Mouse (Mus musculus): ENCODE measurements around the gene Obox6. TPM values are rescaled to one million over a fixed set of nuclear protein-coding genes. Genes with fewer than 3 reads are reported as not detected.

Obox6 gene
- polyA plus RNA-seq, 1 experiment from 2014 or later: not detected

Other genes starting within 250 kb of the Obox6 start
- gene Obox3, start 199.8 kb downstream of the Obox6 start, polyA plus RNA-seq (2014; fragmentation: Nextera tagmentation; extraction: Ambion mirVana): not detected in 2 replicates
- not detected in 2 replicates for gene Obox5, start 89.5 kb downstream of the Obox6 start, polyA plus RNA-seq (2014; fragmentation: Nextera tagmentation; extraction: Ambion mirVana)
- gene Crx, start 40.3 kb upstream of the Obox6 start, polyA plus RNA-seq (2014; fragmentation: Nextera tagmentation; extraction: Ambion mirVana): 0.10 TPM in 1 of 2 replicates, not detected in the other
- not detected in 2 replicates for gene Crxos, start 42.9 kb upstream of the Obox6 start, polyA plus RNA-seq (2014; fragmentation: Nextera tagmentation; extraction: Ambion mirVana)
- gene Selenow, start 82.7 kb upstream of the Obox6 start, polyA plus RNA-seq (2014; fragmentation: Nextera tagmentation; extraction: Ambion mirVana): 981 and 984 TPM in 2 replicates
- gene Nop53, start 106.4 kb upstream of the Obox6 start, polyA plus RNA-seq (2014; fragmentation: Nextera tagmentation; extraction: Ambion mirVana): 190 and 194 TPM in 2 replicates
- gene Ehd2, start 127.9 kb upstream of the Obox6 start, polyA plus RNA-seq (2014; fragmentation: Nextera tagmentation; extraction: Ambion mirVana): 10.2 and 10.6 TPM in 2 replicates
- gene Bicra, start 208.2 kb upstream of the Obox6 start, polyA plus RNA-seq (2014; fragmentation: Nextera tagmentation; extraction: Ambion mirVana): 4.2 and 5.9 TPM in 2 replicates
- gene Zfp541, start 222.1 kb upstream of the Obox6 start, polyA plus RNA-seq (2014; fragmentation: Nextera tagmentation; extraction: Ambion mirVana): not detected in 2 replicates

Measured in embryonic facial prominence, embryonic 11.5 days (tissue).